Mouse (Mus musculus): ENCODE data around the gene Cfap74.

The Cfap74 gene

GRCm38 (mm10) chr4:155409058-155409776 is at the start of gene Cfap74:
Gene Cfap74, plus strand, starts transcription at chr4:155409190.
- DNase-seq (ENCODE audit: extremely low spot score, low spot score), result peak; percentile 93

- no peak for DNase-seq (ENCODE audit: extremely low spot score, low spot score)
Observed at GRCm38 (mm10) chr4:155359560-155360464, 49.2 kb upstream of the Cfap74 start.

GRCm38 (mm10) chr4:155360856-155361255 is 48.1 kb upstream of the Cfap74 start:
- no peak for DNase-seq (ENCODE audit: extremely low spot score, low spot score)

- DNase-seq (ENCODE audit: extremely low spot score, low spot score), result peak; percentile 77
Observed at GRCm38 (mm10) chr4:155361303-155361791, 47.6 kb upstream of the Cfap74 start, which contains the start of gene Prkcz. Gene Prkcz, minus strand, starts transcription at chr4:155361361.

GRCm38 (mm10) chr4:155362443-155362842 is 46.5 kb upstream of the Cfap74 start:
- no peak for DNase-seq (ENCODE audit: extremely low spot score, low spot score)

GRCm38 (mm10) chr4:155366784-155367183 is 42.2 kb upstream of the Cfap74 start:
- no peak for DNase-seq (ENCODE audit: extremely low spot score, low spot score)

- DNase-seq (ENCODE audit: extremely low spot score, low spot score), result no peak
Observed at GRCm38 (mm10) chr4:155367739-155368138, 41.3 kb upstream of the Cfap74 start.

GRCm38 (mm10) chr4:155368684-155369083 is 40.3 kb upstream of the Cfap74 start:
- DNase-seq (ENCODE audit: extremely low spot score, low spot score), result peak; percentile 83

GRCm38 (mm10) chr4:155370737-155371715 is 38.0 kb upstream of the Cfap74 start:
- DNase-seq (ENCODE audit: extremely low spot score, low spot score), result no peak

- no peak for DNase-seq (ENCODE audit: extremely low spot score, low spot score)
Observed at GRCm38 (mm10) chr4:155371797-155372735, 36.9 kb upstream of the Cfap74 start.

- DNase-seq (ENCODE audit: extremely low spot score, low spot score), result no peak
Observed at GRCm38 (mm10) chr4:155381974-155382373, 27.0 kb upstream of the Cfap74 start.

- DNase-seq (ENCODE audit: extremely low spot score, low spot score), result no peak
Observed at GRCm38 (mm10) chr4:155382752-155383151, 26.2 kb upstream of the Cfap74 start.

- no peak for DNase-seq (ENCODE audit: extremely low spot score, low spot score)
Observed at GRCm38 (mm10) chr4:155383326-155383725, 25.7 kb upstream of the Cfap74 start.

GRCm38 (mm10) chr4:155387166-155387565 is 21.8 kb upstream of the Cfap74 start:
- DNase-seq (ENCODE audit: extremely low spot score, low spot score), result no peak

- DNase-seq (ENCODE audit: extremely low spot score, low spot score), result no peak
Observed at GRCm38 (mm10) chr4:155395471-155395870, 13.5 kb upstream of the Cfap74 start.

GRCm38 (mm10) chr4:155396751-155397150 is 12.2 kb upstream of the Cfap74 start:
- DNase-seq (ENCODE audit: extremely low spot score, low spot score), result no peak

- DNase-seq (ENCODE audit: extremely low spot score, low spot score), result peak; percentile 79
Observed at GRCm38 (mm10) chr4:155397511-155398221, 11.3 kb upstream of the Cfap74 start, which contains the start of gene Gabrd. Gene Gabrd, minus strand, starts transcription at chr4:155398112.

GRCm38 (mm10) chr4:155398222-155398540 is 10.8 kb upstream of the Cfap74 start:
- DNase-seq (ENCODE audit: extremely low spot score, low spot score), result peak; percentile 24

GRCm38 (mm10) chr4:155401121-155401520 is 7.9 kb upstream of the Cfap74 start:
- DNase-seq (ENCODE audit: extremely low spot score, low spot score), result no peak
